Mouse (Mus musculus) limb, embryonic 15.5 days (tissue): ENCODE results near the gene H3f3b. TPM values are rescaled to one million over a fixed set of nuclear protein-coding genes. Genes with fewer than 3 reads are reported as not detected.
A peak's percentile ranks its signal among the peaks of the same experiment; 100 is the strongest.

ENCODE experiments used
- ATAC-seq: fragments of 200-750 bp; cut with Nextera tagmentation; 2 replicates; pipeline ENCODE4 v1.8.0; 2017; ENCODE audit warnings: low read depth, moderate TSS enrichment; ENCODE audit not compliant: insufficient number of reproducible peaks, low FRiP score, low TSS enrichment
- H3K27ac ChIP-seq: fragments of 300-500 bp; sonication (generic); 2 replicates; pipeline ENCODE4 v1.5.1; 2015; ENCODE audit warnings: moderate library complexity, mild to moderate bottlenecking, inconsistent platforms
- H3K27me3 ChIP-seq: fragments of 300-500 bp; sonication (generic); 2 replicates; pipeline ENCODE4 v1.6.1; 2015; ENCODE audit warnings: inconsistent platforms
- H3K36me3 ChIP-seq: fragments of 300-500 bp; sonication (generic); 2 replicates; pipeline ENCODE4 v1.6.1; 2015; ENCODE audit warnings: inconsistent platforms
- H3K4me1 ChIP-seq: fragments of 300-500 bp; sonication (generic); 2 replicates; pipeline ENCODE4 v1.6.1; 2015; ENCODE audit warnings: inconsistent platforms
- H3K4me2 ChIP-seq: fragments of 300-500 bp; sonication (generic); 2 replicates; pipeline ENCODE4 v1.6.1; 2015; ENCODE audit warnings: mild to moderate bottlenecking, inconsistent platforms
- H3K4me3 ChIP-seq: fragments of 300-500 bp; sonication (generic); 2 replicates; pipeline ENCODE4 v1.5.1; 2015; ENCODE audit warnings: mild to moderate bottlenecking, inconsistent platforms
- H3K9ac ChIP-seq: fragments of 300-500 bp; sonication (generic); 2 replicates; pipeline ENCODE4 v1.6.1; 2015; ENCODE audit warnings: inconsistent platforms
- H3K9me3 ChIP-seq: fragments of 300-500 bp; sonication (generic); 2 replicates; pipeline ENCODE4 v1.6.1; 2016; ENCODE audit warnings: inconsistent platforms
- WGBS: fragments of 180-500 bp; shearing (Covaris S2); methylation state at CpG from one replicate; pipeline ENCODE4 v1.1.7; 2015; 5-methylcytosine and 5-hydroxymethylcytosine counted together
- polyA plus RNA-seq: library from polyadenylated mRNA; unstranded; fragments of >200 nt; fragmentation: Nextera tagmentation; extraction: Ambion mirVana; gene quantifications from 2 replicates; pipeline ENCODE4 v1.2.1, GENCODE M21; 2015

H3f3b gene
- 1,660 and 1,740 TPM in 2 replicates for polyA plus RNA-seq

- 72% methylated on average over 4 of the region's 4 CpGs for whole genome bisulfite sequencing
- H3K27ac ChIP-seq, result no peak within 1 kb of the TSS
- H3K9ac ChIP-seq, result no peak within 1 kb of the TSS
- H3K4me3 ChIP-seq, result no peak within 1 kb of the TSS
- no peaks in the 10 kb centered on the region for H3K27me3 ChIP-seq
- H3K36me3 ChIP-seq, result no peaks in the 10 kb centered on the region
- no peak for ATAC-seq
- H3K9me3 ChIP-seq, result no peaks in the 10 kb centered on the region
- no peak within 1 kb of the TSS for H3K4me2 ChIP-seq
- H3K4me1 ChIP-seq, result peaks cover 18% of the 10 kb centered on the region
These were observed at the start of gene H3f3b for GRCm38 (mm10) chr11:116027756-116028155. Gene H3f3b (minus strand): TSS chr11:116027962.

- H3K9me3 ChIP-seq, result no peaks in the 10 kb centered on the region
- H3K36me3 ChIP-seq, result peaks cover 31% of the 10 kb centered on the region
- H3K4me1 ChIP-seq, result peaks cover 27% of the 10 kb centered on the region
- no peak overlapping the region for H3K4me3 ChIP-seq
- no peak overlapping the region for H3K9ac ChIP-seq
- 82% methylated on average over 7 of the region's 7 CpGs for WGBS
- no peak for ATAC-seq
- H3K4me2 ChIP-seq, result 0 out of 2 replicates have a peak overlapping the region, but pooled peaks have one; percentile 47
- H3K27ac ChIP-seq, result no peak overlapping the region
- H3K27me3 ChIP-seq, result no peaks in the 10 kb centered on the region
These were observed 49.1 kb upstream of the H3f3b start for GRCm38 (mm10) chr11:116076836-116077235.

DNA sequence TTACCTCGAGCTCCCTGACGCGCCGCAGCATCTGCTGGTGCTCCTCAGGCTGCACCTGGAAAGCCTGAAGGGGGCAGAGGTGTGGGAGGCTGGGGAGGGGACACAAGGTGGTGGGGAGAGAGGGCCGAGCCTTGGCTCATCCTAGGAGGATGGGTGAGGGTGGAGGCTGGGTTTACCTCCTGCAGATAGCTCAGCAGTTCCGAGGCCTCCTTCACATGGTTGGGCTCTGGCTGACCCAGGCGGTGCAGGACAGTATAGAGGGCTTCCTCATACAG, 48.4 kb upstream of the H3f3b start:
- no peak overlapping the region for H3K9ac ChIP-seq
- H3K27me3 ChIP-seq, result no peaks in the 10 kb centered on the region
- no peak overlapping the region for H3K4me3 ChIP-seq
- WGBS, result 58% methylated on average over 7 of the region's 7 CpGs
- H3K27ac ChIP-seq, result no peak overlapping the region
- no peak for ATAC-seq
- peaks cover 27% of the 10 kb centered on the region for H3K4me1 ChIP-seq
- no peaks in the 10 kb centered on the region for H3K9me3 ChIP-seq
- H3K4me2 ChIP-seq, result no peak overlapping the region
- H3K36me3 ChIP-seq, result peaks cover 25% of the 10 kb centered on the region

DNA sequence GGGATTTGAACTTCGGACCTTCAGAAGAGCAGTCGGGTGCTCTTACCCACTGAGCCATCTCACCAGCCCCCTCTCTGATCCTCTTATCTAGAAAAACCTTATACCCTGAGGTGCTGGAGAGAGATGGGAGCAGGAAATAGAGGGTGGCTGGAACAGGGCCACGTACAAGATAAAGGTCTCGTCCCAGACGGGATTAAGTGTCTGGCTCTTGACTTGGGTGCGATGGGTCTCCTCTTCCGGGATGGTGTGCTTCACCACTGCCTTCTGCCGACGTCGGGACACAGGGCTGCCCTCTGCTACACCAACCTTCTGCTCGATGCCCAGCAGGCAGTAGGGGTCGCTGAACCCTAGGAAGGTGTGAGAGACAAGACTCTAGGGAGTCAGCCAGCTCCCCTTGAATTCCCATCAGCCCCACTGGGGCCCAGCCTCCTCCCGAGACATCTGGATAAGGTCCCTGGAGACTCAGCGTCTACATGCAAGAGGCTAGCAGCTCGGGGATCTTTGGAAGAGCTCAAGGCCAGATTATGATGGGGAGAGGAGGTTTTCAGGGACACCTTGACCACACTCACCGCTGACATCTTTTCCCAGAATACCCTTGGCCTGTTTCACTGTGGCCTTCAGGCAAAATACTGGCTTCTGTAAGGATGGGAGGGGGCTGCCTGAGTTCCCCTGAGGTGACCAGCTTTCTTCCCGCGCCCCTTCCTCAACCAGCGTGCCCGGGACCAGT, 47.9 kb upstream of the H3f3b start:
- H3K27ac ChIP-seq, result no peak overlapping the region
- no peak for ATAC-seq
- WGBS, result 57% methylated on average over 20 of the region's 20 CpGs

DNA sequence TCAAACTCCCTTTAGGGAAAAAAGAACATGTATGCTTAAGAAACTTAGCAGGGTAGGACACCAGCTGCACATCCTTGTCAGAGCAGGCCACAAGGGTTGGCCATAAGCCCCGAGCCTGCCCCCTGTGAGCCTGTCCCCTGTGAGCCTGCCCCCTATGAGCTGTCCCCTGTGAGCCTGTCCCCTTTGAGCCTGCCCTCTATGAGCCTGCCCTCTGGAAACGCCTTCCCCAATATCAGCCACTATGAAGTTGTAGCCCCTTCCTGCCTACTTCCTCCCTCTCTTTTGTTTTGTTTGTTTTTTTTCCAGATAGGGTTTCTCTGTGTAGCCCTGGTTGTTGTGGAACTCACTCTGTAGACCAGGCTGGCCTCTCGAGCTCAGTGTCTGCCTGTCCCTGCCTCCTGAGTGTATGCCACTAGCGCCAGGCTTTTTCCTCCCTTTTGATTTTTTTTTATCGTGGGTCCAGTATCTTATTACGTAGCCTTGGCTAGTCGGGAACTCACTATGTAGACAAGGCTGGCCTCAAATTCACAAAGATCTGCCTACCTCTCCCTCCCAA, 46.8 kb upstream of the H3f3b start:
- Histone ChIP-seq H3K9me3 (no peaks in the 10 kb centered on the region), H3K36me3 (peaks cover 8% of the 10 kb centered on the region), H3K27me3 (no peaks in the 10 kb centered on the region), H3K4me1 (peaks cover 27% of the 10 kb centered on the region), H3K9ac (no peak overlapping the region), H3K4me3 (no peak overlapping the region), H3K4me2 (no peak overlapping the region), H3K27ac (no peak overlapping the region)
- ATAC-seq, result no peak
- 52% methylated on average over 7 of the region's 7 CpGs for WGBS

More for the DNA sequence above, 47.9 kb upstream of the H3f3b start:
- peaks cover 20% of the 10 kb centered on the region for H3K36me3 ChIP-seq
- no peak overlapping the region for H3K4me2 ChIP-seq
- H3K4me3 ChIP-seq, result no peak overlapping the region
- H3K4me1 ChIP-seq, result peaks cover 27% of the 10 kb centered on the region
- no peaks in the 10 kb centered on the region for H3K9me3 ChIP-seq
- H3K27me3 ChIP-seq, result no peaks in the 10 kb centered on the region
- H3K9ac ChIP-seq, result no peak overlapping the region

GRCm38 (mm10) chr11:116072608-116073007, 44.8 kb upstream of the H3f3b start:
- Histone ChIP-seq H3K27ac (no peak overlapping the region), H3K9me3 (no peaks in the 10 kb centered on the region), H3K4me1 (peaks cover 13% of the 10 kb centered on the region), H3K36me3 (no peaks in the 10 kb centered on the region), H3K4me3 (no peak overlapping the region), H3K27me3 (no peaks in the 10 kb centered on the region), H3K4me2 (no peak overlapping the region), H3K9ac (no peak overlapping the region)
- ATAC-seq, result no peak
- 80% methylated on average over 3 of the region's 3 CpGs for WGBS

DNA sequence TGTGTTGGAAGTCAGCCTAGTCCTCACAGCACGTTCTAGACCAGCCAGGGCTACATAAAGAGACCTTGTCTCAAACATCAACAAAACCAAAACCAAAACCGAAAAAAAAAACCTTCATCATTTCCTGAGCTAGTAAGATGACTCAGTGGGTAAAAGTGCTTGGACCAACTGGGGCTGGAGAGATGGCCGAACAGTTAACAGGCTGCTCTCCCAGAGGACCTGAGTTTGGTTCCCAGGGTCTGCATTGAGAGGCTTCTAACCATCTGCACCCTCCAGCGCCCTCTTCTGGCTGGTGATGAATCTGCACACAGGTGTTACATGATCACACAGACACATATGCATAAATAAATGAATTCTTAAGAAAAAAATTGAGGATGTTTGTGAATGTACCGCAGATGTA, 43.7 kb upstream of the H3f3b start:
- Histone ChIP-seq H3K9ac (no peak overlapping the region), H3K27ac (no peak overlapping the region), H3K27me3 (no peaks in the 10 kb centered on the region), H3K36me3 (no peaks in the 10 kb centered on the region), H3K4me2 (no peak overlapping the region), H3K4me3 (no peak overlapping the region), H3K9me3 (no peaks in the 10 kb centered on the region), H3K4me1 (peaks cover 4% of the 10 kb centered on the region; the same call in 1 of the 2 replicates)
- WGBS, result 58% methylated on average over 5 of the region's 5 CpGs
- no peak for ATAC-seq

DNA sequence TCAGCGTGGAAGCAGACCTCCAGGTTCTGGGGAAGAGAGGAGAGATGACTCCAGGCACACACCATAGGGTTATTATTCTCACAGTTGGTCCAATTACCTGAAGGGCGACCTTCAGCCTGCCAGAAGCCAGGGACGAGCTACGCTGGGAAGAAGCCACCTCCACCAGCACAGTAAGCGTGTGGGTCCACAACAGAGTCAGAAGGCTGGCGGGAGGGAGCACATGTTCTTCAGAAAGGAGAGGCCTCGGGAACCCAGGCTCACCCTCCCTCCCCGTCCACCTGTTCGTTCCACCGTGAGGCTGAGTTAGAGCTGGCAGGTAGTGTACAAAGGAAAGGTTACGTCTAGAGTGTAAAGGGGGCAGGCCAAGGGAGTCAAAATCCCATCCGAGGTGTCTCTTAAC, 37.6 kb upstream of the H3f3b start:
- 82% methylated on average over 12 of the region's 12 CpGs for WGBS

DNA sequence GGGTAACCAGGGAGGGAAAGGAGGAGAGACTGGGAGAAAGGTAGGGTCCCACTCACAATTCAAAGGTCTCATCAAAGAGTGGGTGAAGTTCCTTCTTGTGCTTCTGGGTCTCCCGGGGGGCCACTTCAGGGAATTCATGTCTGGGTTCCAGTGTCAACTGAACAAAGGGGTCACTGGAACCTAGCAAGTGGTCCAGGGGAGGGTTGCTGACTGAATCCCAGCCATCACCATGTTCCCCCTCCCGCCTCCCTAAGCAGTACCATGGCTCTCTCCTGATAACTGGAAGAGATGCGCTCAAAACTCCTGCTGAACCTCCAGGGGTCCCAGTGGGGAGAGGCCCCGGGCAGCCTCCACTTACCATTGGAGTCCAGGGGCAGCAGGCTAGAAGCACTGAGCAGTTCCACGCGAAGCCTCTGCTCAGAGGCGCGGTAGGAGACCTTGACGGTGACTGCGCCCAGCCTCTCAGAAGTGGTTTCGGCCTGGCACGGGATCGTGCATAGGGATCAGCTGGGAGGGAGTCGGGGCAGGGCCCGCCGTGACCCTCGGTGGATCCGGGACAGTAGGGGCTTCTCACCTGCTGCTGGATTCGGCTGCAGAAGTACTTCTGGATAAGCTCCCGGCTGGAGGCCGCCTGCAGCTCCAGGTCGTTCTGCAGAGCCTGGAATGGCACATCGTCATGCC, 36.6 kb upstream of the H3f3b start:
- no peak overlapping the region for H3K4me2 ChIP-seq
- H3K36me3 ChIP-seq, result peaks cover 32% of the 10 kb centered on the region
- H3K9me3 ChIP-seq, result no peaks in the 10 kb centered on the region
- H3K4me1 ChIP-seq, result 0 out of 2 replicates have a peak, but pooled peaks cover 7% of the 10 kb centered on the region
- H3K4me3 ChIP-seq, result no peak overlapping the region
- 68% methylated on average over 23 of the region's 23 CpGs for WGBS
- H3K9ac ChIP-seq, result no peak overlapping the region
- ATAC-seq, result no peak
- H3K27me3 ChIP-seq, result no peaks in the 10 kb centered on the region
- no peak overlapping the region for H3K27ac ChIP-seq

More for the DNA sequence above, 37.6 kb upstream of the H3f3b start:
- Histone ChIP-seq H3K9ac (no peak overlapping the region), H3K4me1 (0 out of 2 replicates have a peak, but pooled peaks cover 7% of the 10 kb centered on the region), H3K9me3 (no peaks in the 10 kb centered on the region), H3K27ac (no peak overlapping the region), H3K27me3 (no peaks in the 10 kb centered on the region), H3K4me3 (no peak overlapping the region), H3K36me3 (peaks cover 22% of the 10 kb centered on the region), H3K4me2 (no peak overlapping the region)
- ATAC-seq, result no peak

GRCm38 (mm10) chr11:116063562-116063961, 35.8 kb upstream of the H3f3b start:
- H3K27ac ChIP-seq, result 0 out of 2 replicates have a peak overlapping the region, but pooled peaks have one; percentile 57
- 58% methylated on average over 13 of the region's 13 CpGs for WGBS
- peaks cover 40% of the 10 kb centered on the region for H3K36me3 ChIP-seq
- H3K4me1 ChIP-seq, result 0 out of 2 replicates have a peak, but pooled peaks cover 7% of the 10 kb centered on the region
- no peak for ATAC-seq
- no peaks in the 10 kb centered on the region for H3K9me3 ChIP-seq
- H3K9ac ChIP-seq, result no peak overlapping the region
- no peaks in the 10 kb centered on the region for H3K27me3 ChIP-seq
- H3K4me3 ChIP-seq, result no peak overlapping the region
- no peak overlapping the region for H3K4me2 ChIP-seq

GRCm38 (mm10) chr11:116062521-116062920, 34.8 kb upstream of the H3f3b start:
- Histone ChIP-seq H3K27ac (0 out of 2 replicates have a peak overlapping the region, but pooled peaks have one; percentile 6), H3K36me3 (peaks cover 50% of the 10 kb centered on the region), H3K9me3 (no peaks in the 10 kb centered on the region), H3K4me2 (no peak overlapping the region), H3K4me1 (peaks cover 13% of the 10 kb centered on the region; the same call in 1 of the 2 replicates), H3K9ac (no peak overlapping the region), H3K4me3 (no peak overlapping the region), H3K27me3 (no peaks in the 10 kb centered on the region)
- 64% methylated on average over 8 of the region's 8 CpGs for WGBS
- ATAC-seq, result no peak
